Mouse (Mus musculus): ENCODE data around the gene Klk1b1. TPM values are rescaled to one million over a fixed set of nuclear protein-coding genes. Genes with fewer than 3 reads are reported as not detected.
"Not testable (repeated sequence)": the region's sequence is repeated elsewhere in the genome, so short reads cannot be mapped to it uniquely, and the experiment has no call there.

Klk1b1 gene
- not detected in 2 replicates for total RNA-seq (2015)
- not detected in 2 replicates for total RNA-seq (2017)

DNA sequence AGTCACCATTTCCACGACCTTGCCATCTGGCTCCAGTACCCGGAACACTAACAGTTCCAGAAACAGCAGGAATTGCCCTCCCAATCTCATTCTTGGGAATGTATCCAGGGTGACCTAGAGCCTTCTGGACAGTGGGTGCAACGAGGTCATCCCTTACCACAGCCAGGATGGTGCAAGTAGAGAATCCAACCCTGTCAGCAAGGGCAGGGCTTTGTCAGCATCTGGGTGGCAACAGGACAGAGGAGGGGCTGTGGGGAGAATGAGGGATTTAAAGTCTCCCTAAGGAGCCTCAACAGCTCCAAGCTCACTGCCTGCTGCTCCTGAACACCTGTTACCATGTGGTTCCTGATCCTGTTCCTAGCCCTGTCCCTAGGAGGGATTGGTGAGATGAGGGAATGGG lies at the start of gene Klk1b1:
Gene Klk1b1, plus strand, starts transcription at position 301 of the 400 bp plus-strand sequence.
- ATAC-seq (ENCODE audit: poor library complexity, severe bottlenecking): no peak

DNA sequence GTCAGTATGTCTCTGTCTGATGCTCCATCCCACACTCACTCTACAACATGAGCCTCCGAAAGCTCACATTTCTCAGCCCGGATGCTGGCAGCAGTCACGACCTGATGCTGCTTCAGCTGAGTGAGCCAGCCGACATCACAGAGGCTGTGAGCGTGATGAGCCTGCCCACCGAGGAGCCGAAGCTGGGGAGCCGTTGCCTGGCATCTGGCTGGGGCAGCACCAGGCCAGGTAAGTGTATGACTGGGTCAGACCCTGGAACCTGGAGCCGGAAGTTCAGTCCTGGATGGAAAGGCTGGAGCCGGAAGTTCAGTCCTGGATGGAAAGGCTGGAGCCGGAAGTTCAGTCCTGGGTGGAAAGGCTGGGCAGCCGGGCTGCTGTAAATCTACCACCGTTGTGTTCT lies 48.1 kb upstream of the Klk1b1 start:
- no peak for ATAC-seq (ENCODE audit: poor library complexity, severe bottlenecking)

DNA sequence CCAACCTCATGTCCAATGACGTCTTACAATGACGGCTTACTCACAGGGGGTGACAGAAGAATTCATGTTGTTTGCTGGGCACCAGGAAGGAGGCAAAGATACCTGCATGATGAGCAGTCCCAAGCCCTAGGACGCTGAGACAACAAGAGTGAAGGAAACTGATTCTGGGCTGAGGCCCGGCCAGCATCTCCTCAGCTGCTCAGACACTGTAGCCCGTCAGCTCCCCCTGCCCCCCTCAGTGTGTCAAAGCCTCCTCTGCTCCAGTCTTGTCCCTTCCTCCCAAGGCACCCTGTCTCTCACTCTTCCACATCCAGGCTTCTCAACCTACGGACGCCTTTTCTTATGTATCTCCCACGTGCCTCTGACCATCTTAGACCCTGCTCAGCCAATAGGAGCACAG lies 47.7 kb upstream of the Klk1b1 start:
- no peak for ATAC-seq (ENCODE audit: poor library complexity, severe bottlenecking)

DNA sequence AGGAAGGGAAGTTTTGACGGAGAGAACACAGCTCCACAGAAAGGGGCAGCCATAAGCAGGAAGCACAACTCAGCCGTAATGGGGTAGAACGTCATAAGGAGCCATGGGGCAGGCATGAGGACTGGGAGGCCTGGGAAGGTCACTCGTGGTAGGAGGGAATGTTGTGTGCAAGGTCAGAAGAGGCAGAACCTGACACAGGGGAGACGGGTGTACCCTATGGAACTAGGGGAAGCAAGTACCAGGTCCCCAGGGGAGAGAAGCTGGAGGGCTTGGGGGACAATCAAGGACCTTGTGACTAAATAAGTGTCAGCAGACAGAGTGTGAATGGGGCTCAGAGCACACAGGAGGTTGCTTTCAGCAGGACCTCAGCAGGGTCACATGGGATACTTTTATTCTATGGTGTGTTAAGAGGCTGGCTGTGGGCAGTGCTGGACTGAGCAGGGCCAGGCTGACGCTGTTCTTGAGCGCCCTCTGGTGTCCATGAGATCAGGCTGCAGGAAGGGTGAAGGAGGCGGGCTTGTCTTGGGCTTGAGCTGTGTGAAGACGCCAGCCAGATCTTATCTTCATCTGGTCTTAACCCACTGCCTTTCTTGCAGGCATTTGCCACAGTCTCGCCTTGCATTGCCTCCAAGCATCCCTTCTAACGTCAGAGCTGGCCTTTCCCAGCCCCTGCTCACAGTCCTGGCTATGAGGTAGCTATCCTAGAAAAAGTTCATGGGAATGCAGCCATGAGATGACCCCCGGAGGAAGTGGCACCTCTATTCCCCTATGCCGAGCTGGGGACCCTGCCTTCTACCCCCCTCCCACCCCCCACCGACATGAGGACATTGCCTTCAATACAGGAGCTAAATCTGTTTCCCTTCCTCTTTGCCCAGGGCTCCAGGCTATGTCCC lies 46.7 kb upstream of the Klk1b1 start:
- ATAC-seq (ENCODE audit: poor library complexity, severe bottlenecking): peak; percentile 70

DNA sequence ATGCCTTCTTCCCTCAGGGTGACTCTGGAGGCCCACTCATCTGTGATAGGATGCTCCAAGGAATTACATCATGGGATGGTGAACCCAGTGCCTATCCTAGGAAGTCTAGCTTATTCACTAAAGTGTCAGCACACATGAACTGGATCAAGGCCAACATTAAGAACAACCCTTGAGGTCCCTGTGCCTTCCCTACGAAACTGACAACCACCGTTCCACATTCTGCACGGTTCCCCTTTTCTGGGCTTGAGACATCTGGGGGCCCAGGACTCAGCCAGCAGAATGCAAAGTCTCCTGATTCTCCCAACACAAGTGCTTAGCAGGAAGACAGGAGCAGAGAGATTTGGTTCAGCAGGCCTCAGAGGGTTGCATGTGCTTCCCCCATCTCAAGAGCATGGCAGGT lies 46.0 kb upstream of the Klk1b1 start:
- ATAC-seq (ENCODE audit: poor library complexity, severe bottlenecking): peak; percentile 71

DNA sequence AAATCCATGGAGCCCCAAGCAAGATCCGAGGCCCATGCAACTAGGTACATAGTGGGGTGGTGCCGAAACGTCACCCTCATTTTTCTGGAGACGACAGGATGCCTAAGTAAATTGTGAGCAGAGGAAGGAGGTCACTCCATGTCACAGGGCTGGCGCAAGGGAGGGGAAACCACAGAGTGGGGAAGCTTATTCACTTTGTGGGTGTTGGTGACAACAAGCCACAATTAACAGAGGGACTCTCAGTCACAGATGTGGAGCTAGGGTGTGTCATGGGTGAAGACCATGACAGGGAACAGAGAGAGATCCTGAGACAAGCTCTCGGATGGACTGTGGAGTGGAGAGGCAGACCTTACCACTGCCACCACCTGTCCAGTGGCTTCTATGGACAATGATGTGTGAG lies 45.5 kb upstream of the Klk1b1 start:
- peak; percentile 73 for ATAC-seq (ENCODE audit: poor library complexity, severe bottlenecking)

DNA sequence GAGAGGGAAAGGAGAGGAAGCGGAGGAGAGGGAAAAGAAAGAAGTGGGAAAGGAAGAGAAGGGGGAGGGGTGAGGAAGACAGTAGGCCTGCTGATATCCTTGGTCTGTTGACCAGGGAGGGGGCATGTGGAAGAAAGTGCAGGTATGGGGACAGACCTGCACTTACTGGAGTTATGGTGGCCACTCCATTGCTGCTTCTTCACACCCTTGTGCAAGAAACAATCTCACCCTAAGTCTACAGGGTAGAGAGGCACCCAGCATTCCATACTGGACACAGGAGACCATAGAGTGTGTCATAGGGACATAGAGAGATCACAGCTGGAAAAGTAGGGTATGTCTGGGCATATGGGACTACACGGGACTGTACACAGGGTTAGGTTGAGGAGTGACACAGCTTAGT lies 44.6 kb upstream of the Klk1b1 start:
- no peak for ATAC-seq (ENCODE audit: poor library complexity, severe bottlenecking)

DNA sequence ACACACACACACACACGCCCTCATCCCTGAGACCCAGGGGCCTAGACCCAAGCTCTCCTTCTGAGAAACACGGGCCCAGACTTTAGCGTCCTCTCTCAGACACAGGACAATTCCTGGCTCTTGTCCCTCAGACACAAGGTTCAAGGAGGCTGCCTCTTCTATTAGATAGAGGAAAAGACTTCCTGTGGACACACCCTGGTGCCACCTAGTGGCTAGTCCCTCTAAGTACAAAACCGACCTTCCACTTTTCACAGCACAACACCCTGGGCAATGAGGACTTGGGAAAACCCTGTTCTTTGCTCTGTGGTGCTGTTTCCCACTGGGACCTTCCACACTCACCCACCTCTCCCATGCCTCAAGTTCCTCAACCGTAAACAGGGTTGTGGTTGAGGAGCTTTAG lies 40.6 kb upstream of the Klk1b1 start:
- peak; percentile 29; the same call in 1 of the 2 replicates for ATAC-seq (ENCODE audit: poor library complexity, severe bottlenecking)

DNA sequence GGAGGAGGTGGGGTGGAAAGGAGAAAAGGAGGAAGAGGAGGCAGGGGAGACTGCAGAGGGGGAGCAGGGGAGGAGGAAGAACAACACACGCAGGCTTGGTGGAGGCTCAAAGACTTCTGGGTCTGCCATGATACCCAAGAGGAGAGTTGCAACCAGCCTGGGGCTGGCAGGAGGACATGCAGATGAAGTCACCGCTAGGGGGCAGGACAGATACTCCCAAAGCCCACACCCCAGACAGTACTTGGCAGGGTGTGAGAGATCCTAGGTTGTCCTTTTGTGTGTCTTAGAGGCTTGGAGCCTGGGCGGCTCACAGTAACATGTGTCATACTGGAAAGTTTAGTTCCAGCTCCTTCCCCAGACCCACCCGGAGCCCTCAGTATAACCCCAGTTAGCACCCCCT lies 38.0 kb upstream of the Klk1b1 start:
- peak; percentile 53 for ATAC-seq (ENCODE audit: poor library complexity, severe bottlenecking)

DNA sequence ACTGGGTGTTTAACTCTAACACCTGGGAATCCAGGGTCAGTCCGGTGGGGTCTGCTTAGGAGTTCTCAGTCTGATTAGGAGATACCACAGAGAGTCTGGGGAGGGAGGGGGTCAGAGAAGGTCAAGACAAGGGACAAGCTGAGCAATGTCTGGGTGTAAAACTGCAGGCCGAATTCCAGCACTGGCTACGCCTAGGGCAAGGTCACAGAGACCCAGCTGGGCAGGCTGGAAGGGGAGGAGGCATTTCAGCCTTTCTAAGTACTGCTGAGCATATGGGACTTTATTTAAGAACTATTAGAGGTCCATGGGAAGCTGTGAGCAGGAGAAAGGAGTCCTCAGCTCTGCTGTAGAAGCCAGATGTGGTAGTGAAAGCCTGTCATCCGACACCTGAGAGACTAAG lies 34.2 kb upstream of the Klk1b1 start:
- ATAC-seq (ENCODE audit: poor library complexity, severe bottlenecking): no peak

DNA sequence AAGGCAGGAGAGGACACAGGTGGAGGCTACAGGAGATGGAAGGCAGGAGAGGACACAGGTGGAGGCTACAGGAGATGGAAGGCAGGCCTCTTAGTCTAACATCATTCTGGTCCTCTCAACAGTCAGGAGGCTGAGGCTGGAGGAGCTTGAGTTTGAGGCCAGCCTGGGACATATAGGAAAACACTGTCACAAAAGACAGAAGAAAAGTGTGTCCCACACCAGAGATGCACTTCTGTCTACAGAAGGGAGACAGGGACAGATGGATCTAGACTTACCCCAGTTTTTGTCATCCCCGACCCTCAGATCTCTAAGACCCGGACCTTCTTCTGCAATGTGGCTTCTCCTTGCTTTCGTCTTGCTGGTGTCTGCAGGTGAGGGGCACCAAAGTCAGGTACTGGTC lies 33.1 kb upstream of the Klk1b1 start, which contains the start of gene Klk15:
Gene Klk15, plus strand, starts transcription at position 301 of the 400 bp plus-strand sequence.
- ATAC-seq (ENCODE audit: poor library complexity, severe bottlenecking): no peak

DNA sequence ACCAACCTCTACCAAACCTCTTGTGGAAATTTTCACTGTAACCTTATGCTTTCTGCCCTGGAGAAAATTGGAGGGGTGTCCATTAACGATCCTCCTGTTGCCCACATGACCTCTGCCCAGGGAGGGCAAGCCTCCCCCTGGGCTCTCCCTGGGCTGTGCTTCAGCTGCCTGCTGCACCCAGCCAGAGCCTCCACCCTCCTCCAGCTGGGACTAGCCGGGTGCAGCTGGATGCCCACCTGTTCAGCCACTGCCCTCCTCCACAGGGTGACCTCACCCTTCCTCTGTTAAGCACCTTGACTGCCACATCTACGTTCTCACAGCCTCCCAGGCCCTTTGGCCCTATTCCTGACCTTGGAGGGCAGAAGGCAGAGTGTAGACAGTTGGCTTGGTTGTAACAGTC lies 31.8 kb upstream of the Klk1b1 start:
- no peak for ATAC-seq (ENCODE audit: poor library complexity, severe bottlenecking)

DNA sequence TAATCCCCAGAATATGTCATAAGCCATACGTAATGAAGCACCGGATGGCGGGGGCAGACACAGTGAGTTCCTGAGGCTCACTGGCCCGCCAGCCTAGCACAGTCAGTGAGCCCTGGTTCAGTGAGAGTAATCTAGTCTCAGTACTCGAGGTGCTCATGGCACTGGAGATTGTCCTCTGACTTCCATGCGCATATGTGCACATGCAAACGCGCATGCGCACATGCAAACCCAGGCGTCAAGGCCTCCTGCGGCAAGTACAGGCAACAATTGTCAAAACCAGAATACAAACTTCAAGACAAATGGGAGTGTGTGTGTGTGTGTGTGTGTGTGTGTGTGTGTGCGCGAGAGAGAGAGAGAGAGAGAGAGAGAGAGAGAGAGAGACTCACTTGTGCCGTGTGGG lies 30.0 kb upstream of the Klk1b1 start:
- no peak for ATAC-seq (ENCODE audit: poor library complexity, severe bottlenecking)

DNA sequence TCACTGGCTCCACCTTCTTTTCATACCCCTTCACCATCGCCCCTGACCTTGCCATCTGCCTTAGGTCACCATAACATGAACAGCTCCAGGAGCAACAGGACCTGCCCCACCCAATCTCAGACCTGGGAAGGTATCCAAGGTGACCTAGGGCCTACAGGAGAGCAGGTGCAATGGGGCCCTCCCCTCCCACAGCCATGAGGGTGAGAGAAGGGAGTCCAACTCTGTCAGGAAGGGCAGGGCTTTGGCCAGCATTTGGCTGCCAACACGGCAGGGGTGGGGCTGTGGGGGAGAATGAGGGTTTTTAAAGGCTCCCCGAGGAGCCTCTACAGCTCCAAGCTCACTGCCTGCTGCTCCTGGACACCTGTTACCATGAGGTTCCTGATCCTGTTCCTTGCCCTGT lies 24.3 kb upstream of the Klk1b1 start:
- not testable (repeated sequence) for ATAC-seq (ENCODE audit: poor library complexity, severe bottlenecking)

DNA sequence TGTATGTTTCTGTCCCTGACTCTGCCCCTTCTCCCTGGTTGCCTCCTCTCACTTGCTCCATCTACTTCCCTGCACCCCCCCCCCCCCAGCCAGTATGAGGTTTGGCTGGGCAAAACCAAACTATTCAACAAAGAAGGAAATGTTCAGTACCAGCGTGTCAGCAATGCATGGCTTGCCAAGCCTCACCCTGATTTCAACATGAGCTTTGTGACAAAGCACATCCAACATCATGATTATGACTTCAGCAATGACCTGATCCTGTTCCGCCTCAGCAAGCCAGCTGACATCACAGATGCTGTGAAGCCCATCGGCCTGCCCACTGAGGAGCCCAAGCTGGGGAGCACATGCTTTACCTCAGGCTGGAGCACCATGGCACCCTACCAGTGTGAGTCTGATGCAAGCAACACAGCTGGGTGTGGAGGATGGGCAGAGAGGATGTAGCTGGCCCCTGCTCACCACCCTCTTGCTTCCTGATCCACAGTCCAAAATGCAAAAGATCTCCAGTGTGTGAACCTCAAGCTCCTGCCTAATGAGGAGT lies 21.8 kb upstream of the Klk1b1 start:
- peak; percentile 91 for ATAC-seq (ENCODE audit: poor library complexity, severe bottlenecking)

DNA sequence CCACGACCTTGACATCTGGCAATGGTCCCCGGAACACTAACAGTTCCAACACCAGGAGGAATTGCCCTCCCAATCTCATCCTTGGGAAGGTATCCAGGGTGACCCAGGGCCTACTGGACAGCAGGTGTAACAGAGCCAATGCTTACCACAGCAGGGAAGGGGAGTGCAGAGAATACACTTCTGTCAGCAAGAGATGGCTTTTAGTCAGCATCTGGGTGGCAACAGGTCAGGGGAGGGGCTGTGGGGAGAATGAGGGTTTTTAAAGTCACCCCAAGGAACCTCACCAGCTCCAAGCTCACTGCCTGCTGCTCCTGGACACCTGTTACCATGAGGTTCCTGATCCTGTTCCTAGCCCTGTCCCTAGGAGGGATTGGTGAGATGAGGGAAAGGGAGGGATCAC lies 16.2 kb upstream of the Klk1b1 start, which contains the start of gene Klk1b8:
Gene Klk1b8, plus strand, starts transcription at position 301 of the 400 bp plus-strand sequence.
- no peak for ATAC-seq (ENCODE audit: poor library complexity, severe bottlenecking)

DNA sequence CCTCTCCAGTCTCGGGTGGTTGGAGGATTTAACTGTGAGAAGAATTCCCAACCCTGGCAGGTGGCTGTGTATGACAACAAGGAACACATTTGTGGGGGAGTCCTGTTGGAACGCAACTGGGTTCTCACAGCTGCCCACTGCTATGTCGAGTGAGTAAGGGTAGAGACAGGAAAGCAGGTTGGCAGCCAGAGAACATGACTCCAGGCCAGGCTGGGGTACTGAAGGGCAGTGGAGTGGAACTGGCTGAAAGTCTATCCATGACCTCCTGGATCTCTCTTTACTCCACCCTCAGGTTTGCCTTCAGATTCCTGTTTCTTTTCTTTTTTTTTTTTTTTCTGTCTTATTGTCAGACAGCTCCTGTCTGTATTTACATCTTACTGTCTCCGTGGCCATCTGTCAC lies 13.8 kb upstream of the Klk1b1 start:
- no peak for ATAC-seq (ENCODE audit: poor library complexity, severe bottlenecking)

DNA sequence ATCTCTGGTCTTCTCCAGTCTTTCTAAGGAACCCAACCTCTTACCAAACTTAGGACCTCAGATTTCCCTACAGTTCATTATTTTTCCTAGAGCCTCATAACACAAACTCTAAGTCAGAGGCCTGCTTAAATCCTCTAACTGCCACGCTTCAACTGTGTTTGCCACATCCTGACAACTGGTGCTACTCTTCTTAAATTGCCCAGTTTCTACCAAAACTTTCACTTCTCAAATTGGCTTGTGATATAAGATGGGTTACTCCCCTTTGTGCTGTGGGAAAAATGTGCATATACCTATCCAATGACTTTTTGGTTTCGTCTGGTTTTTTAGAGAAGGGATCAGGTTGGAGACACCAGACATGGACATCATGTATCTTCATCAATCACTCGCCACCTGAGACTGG lies 507 bp downstream of the Klk1b1 start:
- ATAC-seq (ENCODE audit: poor library complexity, severe bottlenecking): peak; percentile 62

DNA sequence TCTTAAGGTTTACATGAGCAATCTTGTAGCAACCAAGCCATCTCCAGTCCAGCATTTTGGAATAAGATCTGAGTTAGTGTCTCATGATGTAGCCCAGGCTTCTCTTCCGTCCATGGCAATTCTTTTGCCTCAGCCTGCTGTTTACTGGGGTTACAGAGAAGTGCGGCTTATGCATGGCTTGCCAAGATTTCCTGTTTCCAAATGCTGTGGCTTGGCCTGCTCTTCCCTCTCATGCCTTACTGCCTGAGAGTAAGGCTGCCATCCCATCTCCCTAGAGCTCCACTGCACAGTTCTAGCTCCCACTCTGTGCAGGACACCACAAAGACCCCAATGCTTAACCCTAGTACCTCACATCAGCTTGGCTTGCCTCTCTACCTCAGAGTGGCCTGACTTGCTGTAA lies 1.1 kb downstream of the Klk1b1 start:
- peak; percentile 76 for ATAC-seq (ENCODE audit: poor library complexity, severe bottlenecking)

DNA sequence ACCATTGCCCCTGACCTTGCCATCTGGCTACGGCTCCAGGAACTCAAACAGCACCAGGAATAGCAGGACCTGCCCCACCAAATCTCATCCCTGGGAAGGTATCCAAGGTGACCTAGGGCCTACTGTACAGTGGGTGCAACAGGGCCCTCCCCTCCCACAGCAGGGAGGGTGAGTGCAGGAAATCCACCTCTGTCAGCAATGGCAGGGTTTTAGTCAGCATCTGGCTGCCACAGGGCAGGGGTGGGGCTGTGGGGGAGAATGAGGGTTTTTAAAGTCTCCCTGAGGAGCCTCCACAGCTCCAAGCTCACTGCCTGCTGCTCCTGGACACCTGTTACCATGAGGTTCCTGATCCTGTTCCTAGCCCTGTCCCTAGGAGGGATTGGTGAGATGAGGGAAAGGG lies 9.2 kb downstream of the Klk1b1 start, which contains the start of gene Klk1b9:
Gene Klk1b9, plus strand, starts transcription at position 301 of the 400 bp plus-strand sequence.
- ATAC-seq (ENCODE audit: poor library complexity, severe bottlenecking): not testable (repeated sequence)

DNA sequence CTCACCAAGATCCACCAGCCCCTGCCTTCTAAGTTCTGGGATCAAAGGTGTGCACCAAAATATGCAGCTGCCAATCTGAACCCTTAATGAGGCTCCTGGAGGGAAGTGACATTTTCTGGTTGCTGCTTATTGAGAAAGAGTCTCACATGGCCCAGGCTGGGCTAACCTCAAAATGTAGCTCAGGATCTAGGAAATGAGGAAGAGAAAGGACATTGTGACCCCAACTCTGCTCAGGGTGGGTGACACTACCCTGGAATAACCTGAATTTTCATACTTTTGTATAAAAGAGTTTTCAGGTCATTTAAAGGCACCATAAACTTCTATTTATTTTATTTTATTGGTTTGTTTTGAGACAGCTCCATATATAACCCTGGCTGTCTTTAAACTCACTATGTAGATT lies 19.1 kb downstream of the Klk1b1 start:
- peak; percentile 71 for ATAC-seq (ENCODE audit: poor library complexity, severe bottlenecking)

DNA sequence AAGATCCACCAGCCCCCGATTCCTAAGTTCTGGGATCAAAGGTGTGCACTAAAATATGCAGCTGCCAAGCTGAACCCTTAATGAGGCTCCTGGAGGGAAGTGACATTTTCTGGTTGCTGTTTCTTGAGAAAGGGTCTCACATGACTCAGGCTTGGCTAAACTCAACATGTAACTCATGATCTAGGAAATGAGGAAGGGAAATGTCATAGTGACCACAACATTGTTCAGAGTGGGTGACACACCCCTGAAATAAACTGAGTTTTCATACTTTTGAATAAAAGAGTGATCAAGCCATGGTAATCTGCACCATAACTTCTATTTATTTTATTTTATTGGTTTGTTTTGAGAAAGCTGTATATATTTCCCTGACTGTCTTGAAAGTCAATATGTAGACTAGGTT lies 28.3 kb downstream of the Klk1b1 start:
- peak; percentile 91 for ATAC-seq (ENCODE audit: poor library complexity, severe bottlenecking)

All from megakaryocyte, adult 5-6 weeks (primary cell).